10 mouse cellular contexts compared by ENCODE assay signal in genomic region chr13:64286791-64287190, GRCm38 (mm10).
"Had no signal": no experiment of that assay in that cellular context is flagged by ENCODE, and none has a peak within 500 bp of the region (broad histone marks: within the 10 kb centered on the region; RNA-seq: fewer than 3 reads in every experiment).

No protein-coding gene starts in this region.

- H3K9me3 ChIP-seq: midbrain, embryonic 15.5 days; neural tube, embryonic 12.5 days had no signal

- H3K36me3 ChIP-seq: liver, embryonic 13.5 days; midbrain, embryonic 15.5 days; neural tube, embryonic 12.5 days had no signal

- H3K4me3 ChIP-seq: liver, embryonic 13.5 days; megakaryocyte, embryonic 14.5 days; midbrain, embryonic 15.5 days; neural tube, embryonic 12.5 days had no signal

- H3K4me1 ChIP-seq: megakaryocyte, embryonic 14.5 days; midbrain, embryonic 15.5 days; neural tube, embryonic 12.5 days had no signal

- H3K27ac ChIP-seq: liver, embryonic 13.5 days; macrophage; midbrain, embryonic 15.5 days; neural tube, embryonic 12.5 days; stomach, postnatal 0 days had no signal

- H3K27me3 ChIP-seq: liver, embryonic 13.5 days; megakaryocyte, embryonic 14.5 days; midbrain, embryonic 15.5 days; neural tube, embryonic 12.5 days had no signal

- DNase-seq: left cerebral cortex, postnatal 4 days; liver, embryonic 13.5 days; lung, embryonic 14.5 days; lung, postnatal 10 days; thymus, postnatal 4 days had no signal
